In genomic region chr5:35693638-35694037, GRCm38 (mm10) we compare ENCODE assay signal across 28 mouse cellular contexts. TPM values are rescaled to one million over a fixed set of nuclear protein-coding genes. Genes with fewer than 3 reads are reported as not detected.
DNase-seq lines count a peak whose midpoint lies in the region; ATAC-seq lines count a peak whose summit lies in the region.
"Had no signal": no experiment of that assay in that cellular context is flagged by ENCODE, and none has a peak within 500 bp of the region (broad histone marks: within the 10 kb centered on the region; RNA-seq: fewer than 3 reads in every experiment).

No protein-coding gene starts in this region.

- DNase-seq in heart, embryonic 10.5 days (ENCODE audit: low spot score) = no peak
- no peak for DNase-seq in heart, postnatal 4 days
- DNase-seq in liver, embryonic 11.5 days (ENCODE audit: low spot score) = no peak
- DNase-seq: adrenal gland, adult 8-10 months; adrenal gland, postnatal 14 days; adrenal gland, postnatal 36 days; B cell, adult 2 months; cerebellum, adult 11-12 months; cerebellum, adult 2 months; cerebellum, adult 9-10 months; cerebellum, postnatal 10 days; cerebellum, postnatal 25 days; embryo, embryonic 11 days had no signal

- H3K36me3 ChIP-seq in heart, embryonic 10.5 days = 0 out of 2 replicates have a peak, but pooled peaks cover 4% of the 10 kb centered on the region
- no peaks in the 10 kb centered on the region for H3K36me3 ChIP-seq in liver, embryonic 11.5 days (ENCODE audit: control insufficient read depth, insufficient read depth, low read length)
- H3K36me3 ChIP-seq: embryonic facial prominence, embryonic 13.5 days; embryonic facial prominence, embryonic 15.5 days; forebrain, embryonic 10.5 days; forebrain, embryonic 12.5 days; G1E had no signal

- peak; percentile 80 for ATAC-seq in megakaryocyte, adult 5-6 weeks (ENCODE audit: poor library complexity, severe bottlenecking)
- ATAC-seq in monocyte, adult 5-6 weeks (replicated peaks; ENCODE audit: insufficient number of reproducible peaks, low FRiP score, low TSS enrichment, poor library complexity, severe bottlenecking) = peak; percentile 38; the same call in 1 of the 2 replicates
- ATAC-seq in liver, embryonic 11.5 days (replicated peaks; ENCODE audit: low FRiP score) = no peak
- ATAC-seq in inflammation-experienced regulatory T-cells, adult 6 months = no peak
- ATAC-seq: activated CD4-positive, CD25-positive, alpha-beta regulatory T cell, adult 4 months; CD4-positive, CD25-positive, alpha-beta regulatory T cell, adult 4 months; forebrain, embryonic 14.5 days; forebrain, embryonic 16.5 days; Patski had no signal

- no peak overlapping the region for H3K4me2 ChIP-seq in liver, embryonic 11.5 days
- H3K4me2 ChIP-seq: embryonic facial prominence, embryonic 13.5 days; embryonic facial prominence, embryonic 15.5 days; forebrain, embryonic 12.5 days had no signal

- H3K4me3 ChIP-seq in heart, embryonic 10.5 days = no peak overlapping the region
- H3K4me3 ChIP-seq in liver, embryonic 11.5 days (ENCODE audit: low read depth, low read length) = no peak overlapping the region
- H3K4me3 ChIP-seq: embryonic facial prominence, embryonic 13.5 days; embryonic facial prominence, embryonic 15.5 days; erythroblast, embryonic 14.5 days; forebrain, embryonic 10.5 days; forebrain, embryonic 12.5 days had no signal

- H3K27ac ChIP-seq in heart, embryonic 10.5 days = 0 out of 2 replicates have a peak overlapping the region, but pooled peaks have one; percentile 36
- H3K27ac ChIP-seq in liver, embryonic 11.5 days (ENCODE audit: low read depth, low read length) = no peak overlapping the region
- H3K27ac ChIP-seq: embryonic facial prominence, embryonic 13.5 days; embryonic facial prominence, embryonic 15.5 days; forebrain, embryonic 10.5 days; forebrain, embryonic 12.5 days had no signal

- H3K9me3 ChIP-seq in heart, embryonic 10.5 days = no peaks in the 10 kb centered on the region
- no peaks in the 10 kb centered on the region for H3K9me3 ChIP-seq in liver, embryonic 11.5 days (ENCODE audit: control insufficient read depth, low read length)
- H3K9me3 ChIP-seq: embryonic facial prominence, embryonic 13.5 days; embryonic facial prominence, embryonic 15.5 days; forebrain, embryonic 10.5 days; forebrain, embryonic 12.5 days; G1E had no signal

- peaks cover 38% of the 10 kb centered on the region; the same call in 1 of the 2 replicates for H3K27me3 ChIP-seq in heart, embryonic 10.5 days (ENCODE audit: insufficient read depth, poor library complexity, severe bottlenecking)
- H3K27me3 ChIP-seq in liver, embryonic 11.5 days (replicated peaks; ENCODE audit: control insufficient read depth, insufficient read depth, low read length) = no peaks in the 10 kb centered on the region
- H3K27me3 ChIP-seq: embryonic facial prominence, embryonic 13.5 days; embryonic facial prominence, embryonic 15.5 days; forebrain, embryonic 12.5 days; Patski had no signal

- WGBS in heart, embryonic 10.5 days = 64% methylated on average over 4 of the region's 4 CpGs
- 47% methylated on average over 4 of the region's 4 CpGs for WGBS in liver, embryonic 11.5 days

- H3K9ac ChIP-seq in liver, embryonic 11.5 days (ENCODE audit: low read depth, low read length) = no peak overlapping the region
- H3K9ac ChIP-seq: embryonic facial prominence, embryonic 15.5 days; forebrain, embryonic 12.5 days had no signal

- H3K4me1 ChIP-seq in heart, embryonic 10.5 days = peaks cover 60% of the 10 kb centered on the region
- no peaks in the 10 kb centered on the region for H3K4me1 ChIP-seq in liver, embryonic 11.5 days (replicated peaks; ENCODE audit: control insufficient read depth, insufficient read depth, low read length)

RNA-seq across cellular contexts. Expression of gene Htra3, which starts 14.1 kb away (rescaled TPM):
- polyA plus RNA-seq in heart, embryonic 10.5 days (2016; fragmentation: Nextera tagmentation; extraction: Ambion mirVana) = 4.6 and 7.2 TPM in 2 replicates
- total RNA-seq in heart, postnatal 4 days (2021) = 10 to 100 TPM; 23.3 to 30.8 TPM
- 0.04 TPM in 1 of 2 replicates, not detected in the other for total RNA-seq in megakaryocyte, adult 5-6 weeks (2015)
- total RNA-seq in megakaryocyte, adult 5-6 weeks (2017) = not detected in 2 replicates
- not detected in 3 replicates for total RNA-seq in monocyte, adult 5-6 weeks (2017)
- 1.7 and 2.3 TPM in 2 replicates for polyA plus RNA-seq in liver, embryonic 11.5 days (2014; fragmentation: Nextera tagmentation; extraction: Ambion mirVana)
- polyA plus RNA-seq in inflammation-experienced regulatory T-cells, adult 6 months (2017; shearing (Covaris generic)) = not detected
- total RNA-seq: CH12.LX, G1E had no signal
- polyA plus RNA-seq: activated CD4-positive, CD25-positive, alpha-beta regulatory T cell, adult 4 months; CD4-positive, CD25-positive, alpha-beta regulatory T cell, adult 4 months; erythroblast, embryonic 14.5 days; G1E had no signal

RNA-seq across cellular contexts. Expression of gene Sh3tc1, which starts 46.1 kb away (rescaled TPM):
- 7.8 and 13.1 TPM in 2 replicates for polyA plus RNA-seq in heart, embryonic 10.5 days (2016; fragmentation: Nextera tagmentation; extraction: Ambion mirVana)
- 10 to 100 TPM; 12.9 to 16.2 TPM for total RNA-seq in heart, postnatal 4 days (2021)
- 6.6 and 6.8 TPM in 2 replicates for total RNA-seq in megakaryocyte, adult 5-6 weeks (2015)
- total RNA-seq in megakaryocyte, adult 5-6 weeks (2017) = 13.1 and 14.4 TPM in 2 replicates
- total RNA-seq in monocyte, adult 5-6 weeks (2017) = 8.3 to 17.8 TPM (median 12.1 TPM) in 3 replicates
- polyA plus RNA-seq in liver, embryonic 11.5 days (2014; fragmentation: Nextera tagmentation; extraction: Ambion mirVana) = 4.0 and 4.3 TPM in 2 replicates
- 1 to 10 TPM; 1.1 to 2.2 (median 1.4) TPM for polyA plus RNA-seq in inflammation-experienced regulatory T-cells, adult 6 months (2017; shearing (Covaris generic))

Comparison
In these comparisons a context has a peak if more than half of its experiments do, and no peak if none do; other contexts are left out.
1. ATAC-seq: peak in megakaryocyte, adult 5-6 weeks (single experiment) and monocyte, adult 5-6 weeks (single experiment); none in liver, embryonic 11.5 days (single experiment) and inflammation-experienced regulatory T-cells, adult 6 months (single experiment).
2. RNA of gene Htra3, which starts 14.1 kb away (total RNA-seq): 23.3 to 30.8 TPM in heart, postnatal 4 days; not detected in monocyte, adult 5-6 weeks and 0.04 TPM in megakaryocyte, adult 5-6 weeks; every median in the first group is over 10 times any median in the second.